Mouse (Mus musculus): ENCODE measurements around the gene Fam118b.

- no peak for TF ChIP-seq CTCF (IDR thresholded peaks at IDR 0.05; ENCODE audit: control insufficient read depth, insufficient read depth, insufficient replicate concordance, low read depth, low read length)
- no peak for TF ChIP-seq POLR2A (IDR thresholded peaks at IDR 0.05; ENCODE audit: control insufficient read depth, low read depth, low read length)
These were observed 29.2 kb downstream of the Fam118b start for GRCm38 (mm10) chr9:35238371-35238770.

All from testis, adult 2 months (tissue).